Mouse (Mus musculus): ENCODE results near the gene Dmxl2. TPM values are rescaled to one million over a fixed set of nuclear protein-coding genes. Genes with fewer than 3 reads are reported as not detected.

The Dmxl2 gene
- polyA plus RNA-seq, 1 experiment from 2014 or later = 4.0 TPM

- Histone ChIP-seq H3K36me3 (ENCODE audit: control insufficient read depth, insufficient read depth, low read length) (no peaks in the 10 kb centered on the region), H3K27me3 (ENCODE audit: control insufficient read depth, insufficient read depth, low read length) (no peaks in the 10 kb centered on the region), H3K27ac (ENCODE audit: low read length) (no peak overlapping the region), H3K9ac (ENCODE audit: low read length) (no peak overlapping the region), H3K4me2 (ENCODE audit: low read depth, low read length) (no peak overlapping the region), H3K9me3 (replicated peaks; ENCODE audit: control insufficient read depth, low read length) (no peaks in the 10 kb centered on the region), H3K4me3 (replicated peaks; ENCODE audit: low read length) (no peak overlapping the region), H3K4me1 (ENCODE audit: control insufficient read depth, insufficient read depth, low read length) (no peaks in the 10 kb centered on the region)
- 40% methylated on average over 4 of the region's 4 CpGs for WGBS
- no peak for ATAC-seq (ENCODE audit: insufficient read depth, low FRiP score)
These were observed 35.6 kb upstream of the Dmxl2 start for GRCm38 (mm10) chr9:54537030-54537429.

- Histone ChIP-seq H3K4me1 (ENCODE audit: control insufficient read depth, insufficient read depth, low read length) (no peaks in the 10 kb centered on the region), H3K36me3 (ENCODE audit: control insufficient read depth, insufficient read depth, low read length) (no peaks in the 10 kb centered on the region), H3K9ac (ENCODE audit: low read length) (no peak overlapping the region), H3K4me2 (ENCODE audit: low read depth, low read length) (no peak overlapping the region), H3K9me3 (replicated peaks; ENCODE audit: control insufficient read depth, low read length) (no peaks in the 10 kb centered on the region), H3K4me3 (replicated peaks; ENCODE audit: low read length) (no peak overlapping the region), H3K27me3 (ENCODE audit: control insufficient read depth, insufficient read depth, low read length) (no peaks in the 10 kb centered on the region), H3K27ac (ENCODE audit: low read length) (no peak overlapping the region)
- ATAC-seq (ENCODE audit: insufficient read depth, low FRiP score) = no peak
- WGBS = 77% methylated on average over 7 of the region's 7 CpGs
These were observed 34.8 kb upstream of the Dmxl2 start for GRCm38 (mm10) chr9:54536236-54536635.

GRCm38 (mm10) chr9:54533975-54534374 is 32.5 kb upstream of the Dmxl2 start:
- Histone ChIP-seq H3K9me3 (replicated peaks; ENCODE audit: control insufficient read depth, low read length) (no peaks in the 10 kb centered on the region), H3K4me2 (ENCODE audit: low read depth, low read length) (no peak overlapping the region), H3K27ac (ENCODE audit: low read length) (no peak overlapping the region), H3K4me3 (replicated peaks; ENCODE audit: low read length) (no peak overlapping the region), H3K27me3 (ENCODE audit: control insufficient read depth, insufficient read depth, low read length) (no peaks in the 10 kb centered on the region), H3K4me1 (ENCODE audit: control insufficient read depth, insufficient read depth, low read length) (no peaks in the 10 kb centered on the region), H3K9ac (ENCODE audit: low read length) (no peak overlapping the region), H3K36me3 (ENCODE audit: control insufficient read depth, insufficient read depth, low read length) (no peaks in the 10 kb centered on the region)
- 62% methylated on average over 5 of the region's 5 CpGs for WGBS
- ATAC-seq (ENCODE audit: insufficient read depth, low FRiP score) = 0 out of 2 replicates have a peak, but pooled peaks have one; percentile 29

GRCm38 (mm10) chr9:54532926-54533325 is 31.5 kb upstream of the Dmxl2 start:
- H3K9ac ChIP-seq (ENCODE audit: low read length) = no peak overlapping the region
- no peak overlapping the region for H3K27ac ChIP-seq (ENCODE audit: low read length)
- H3K4me2 ChIP-seq (ENCODE audit: low read depth, low read length) = no peak overlapping the region
- H3K4me1 ChIP-seq (ENCODE audit: control insufficient read depth, insufficient read depth, low read length) = no peaks in the 10 kb centered on the region
- no peak for ATAC-seq (ENCODE audit: insufficient read depth, low FRiP score)
- H3K36me3 ChIP-seq (ENCODE audit: control insufficient read depth, insufficient read depth, low read length) = no peaks in the 10 kb centered on the region
- no peaks in the 10 kb centered on the region for H3K9me3 ChIP-seq (replicated peaks; ENCODE audit: control insufficient read depth, low read length)
- no peak overlapping the region for H3K4me3 ChIP-seq (replicated peaks; ENCODE audit: low read length)
- no peaks in the 10 kb centered on the region for H3K27me3 ChIP-seq (ENCODE audit: control insufficient read depth, insufficient read depth, low read length)
- 84% methylated on average over 2 of the region's 2 CpGs for WGBS

- no peak overlapping the region for H3K4me2 ChIP-seq (ENCODE audit: low read depth, low read length)
- no peaks in the 10 kb centered on the region for H3K27me3 ChIP-seq (ENCODE audit: control insufficient read depth, insufficient read depth, low read length)
- no peak overlapping the region for H3K4me3 ChIP-seq (replicated peaks; ENCODE audit: low read length)
- no peak overlapping the region for H3K9ac ChIP-seq (ENCODE audit: low read length)
- ATAC-seq (ENCODE audit: insufficient read depth, low FRiP score) = no peak
- H3K27ac ChIP-seq (ENCODE audit: low read length) = no peak overlapping the region
- no peaks in the 10 kb centered on the region for H3K4me1 ChIP-seq (ENCODE audit: control insufficient read depth, insufficient read depth, low read length)
- no peaks in the 10 kb centered on the region for H3K36me3 ChIP-seq (ENCODE audit: control insufficient read depth, insufficient read depth, low read length)
- H3K9me3 ChIP-seq (replicated peaks; ENCODE audit: control insufficient read depth, low read length) = no peaks in the 10 kb centered on the region
These were observed 30.0 kb upstream of the Dmxl2 start for GRCm38 (mm10) chr9:54531421-54531820.

- no peaks in the 10 kb centered on the region for H3K4me1 ChIP-seq (ENCODE audit: control insufficient read depth, insufficient read depth, low read length)
- no peaks in the 10 kb centered on the region for H3K27me3 ChIP-seq (ENCODE audit: control insufficient read depth, insufficient read depth, low read length)
- no peak overlapping the region for H3K4me3 ChIP-seq (replicated peaks; ENCODE audit: low read length)
- no peak overlapping the region for H3K9ac ChIP-seq (ENCODE audit: low read length)
- no peak overlapping the region for H3K4me2 ChIP-seq (ENCODE audit: low read depth, low read length)
- no peaks in the 10 kb centered on the region for H3K36me3 ChIP-seq (ENCODE audit: control insufficient read depth, insufficient read depth, low read length)
- WGBS = 84% methylated on average over 6 of the region's 6 CpGs
- no peaks in the 10 kb centered on the region for H3K9me3 ChIP-seq (replicated peaks; ENCODE audit: control insufficient read depth, low read length)
- H3K27ac ChIP-seq (ENCODE audit: low read length) = no peak overlapping the region
- no peak for ATAC-seq (ENCODE audit: insufficient read depth, low FRiP score)
These were observed 29.4 kb upstream of the Dmxl2 start for GRCm38 (mm10) chr9:54530836-54531235.

- no peak for ATAC-seq (ENCODE audit: insufficient read depth, low FRiP score)
- H3K9ac ChIP-seq (ENCODE audit: low read length) = no peak overlapping the region
- no peaks in the 10 kb centered on the region for H3K9me3 ChIP-seq (replicated peaks; ENCODE audit: control insufficient read depth, low read length)
- H3K36me3 ChIP-seq (ENCODE audit: control insufficient read depth, insufficient read depth, low read length) = no peaks in the 10 kb centered on the region
- no peak overlapping the region for H3K4me2 ChIP-seq (ENCODE audit: low read depth, low read length)
- no peak overlapping the region for H3K4me3 ChIP-seq (replicated peaks; ENCODE audit: low read length)
- no peaks in the 10 kb centered on the region for H3K4me1 ChIP-seq (ENCODE audit: control insufficient read depth, insufficient read depth, low read length)
- H3K27ac ChIP-seq (ENCODE audit: low read length) = no peak overlapping the region
- H3K27me3 ChIP-seq (ENCODE audit: control insufficient read depth, insufficient read depth, low read length) = no peaks in the 10 kb centered on the region
- 60% methylated on average over 2 of the region's 2 CpGs for WGBS
These were observed 28.5 kb upstream of the Dmxl2 start for GRCm38 (mm10) chr9:54529950-54530349.

GRCm38 (mm10) chr9:54527694-54528093 is 26.3 kb upstream of the Dmxl2 start:
- 73% methylated on average over 7 of the region's 7 CpGs for WGBS
- Histone ChIP-seq H3K9ac (ENCODE audit: low read length) (no peak overlapping the region), H3K4me3 (replicated peaks; ENCODE audit: low read length) (no peak overlapping the region), H3K4me2 (ENCODE audit: low read depth, low read length) (no peak overlapping the region), H3K27me3 (ENCODE audit: control insufficient read depth, insufficient read depth, low read length) (no peaks in the 10 kb centered on the region), H3K4me1 (ENCODE audit: control insufficient read depth, insufficient read depth, low read length) (no peaks in the 10 kb centered on the region), H3K27ac (ENCODE audit: low read length) (no peak overlapping the region), H3K36me3 (ENCODE audit: control insufficient read depth, insufficient read depth, low read length) (no peaks in the 10 kb centered on the region), H3K9me3 (replicated peaks; ENCODE audit: control insufficient read depth, low read length) (no peaks in the 10 kb centered on the region)
- no peak for ATAC-seq (ENCODE audit: insufficient read depth, low FRiP score)

- no peak overlapping the region for H3K4me3 ChIP-seq (replicated peaks; ENCODE audit: low read length)
- ATAC-seq (ENCODE audit: insufficient read depth, low FRiP score) = no peak
- H3K36me3 ChIP-seq (ENCODE audit: control insufficient read depth, insufficient read depth, low read length) = no peaks in the 10 kb centered on the region
- no peaks in the 10 kb centered on the region for H3K9me3 ChIP-seq (replicated peaks; ENCODE audit: control insufficient read depth, low read length)
- no peaks in the 10 kb centered on the region for H3K4me1 ChIP-seq (ENCODE audit: control insufficient read depth, insufficient read depth, low read length)
- no peak overlapping the region for H3K27ac ChIP-seq (ENCODE audit: low read length)
- no peaks in the 10 kb centered on the region for H3K27me3 ChIP-seq (ENCODE audit: control insufficient read depth, insufficient read depth, low read length)
- no peak overlapping the region for H3K4me2 ChIP-seq (ENCODE audit: low read depth, low read length)
- 62% methylated on average over 4 of the region's 4 CpGs for WGBS
- no peak overlapping the region for H3K9ac ChIP-seq (ENCODE audit: low read length)
These were observed 18.9 kb upstream of the Dmxl2 start for GRCm38 (mm10) chr9:54520286-54520685.

- ATAC-seq (ENCODE audit: insufficient read depth, low FRiP score) = no peak
- Histone ChIP-seq H3K27me3 (ENCODE audit: control insufficient read depth, insufficient read depth, low read length) (no peaks in the 10 kb centered on the region), H3K9me3 (replicated peaks; ENCODE audit: control insufficient read depth, low read length) (no peaks in the 10 kb centered on the region), H3K36me3 (ENCODE audit: control insufficient read depth, insufficient read depth, low read length) (no peaks in the 10 kb centered on the region), H3K4me1 (ENCODE audit: control insufficient read depth, insufficient read depth, low read length) (no peaks in the 10 kb centered on the region), H3K4me3 (replicated peaks; ENCODE audit: low read length) (no peak overlapping the region), H3K4me2 (ENCODE audit: low read depth, low read length) (no peak overlapping the region), H3K9ac (ENCODE audit: low read length) (no peak overlapping the region), H3K27ac (ENCODE audit: low read length) (no peak overlapping the region)
- WGBS = 51% methylated on average over 7 of the region's 7 CpGs
These were observed 17.5 kb upstream of the Dmxl2 start for GRCm38 (mm10) chr9:54518921-54519320.

Measured in stomach, embryonic 16.5 days (tissue).